Mouse (Mus musculus): Measurements from ENCODE around the gene Acot9.

GRCm38 (mm10) chrX:155214291-155215136 is 47.7 kb upstream of the Acot9 start:
- no peak for TF ChIP-seq CTCF (IDR thresholded peaks at IDR 0.05; ENCODE audit: low read depth)
- no peak for TF ChIP-seq EP300 (IDR thresholded peaks at IDR 0.05; ENCODE audit: low read depth)
